Mouse (Mus musculus): Measurements from ENCODE around the gene Kazald1. TPM values are rescaled to one million over a fixed set of nuclear protein-coding genes. Genes with fewer than 3 reads are reported as not detected.
A peak's percentile ranks its signal among the peaks of the same experiment; 100 is the strongest.

Gene Kazald1
- 1.0 and 1.5 TPM in 2 replicates for polyA plus RNA-seq (2016; fragmentation: Nextera tagmentation; extraction: Ambion mirVana)

GRCm38 (mm10) chr19:45074580-45075322 lies at the start of gene Kazald1:
TSS of gene Kazald1 (plus strand) at chr19:45075241.
- Histone ChIP-seq H3K4me3 (peak within 1 kb of the TSS; percentile 71), H3K27me3 (ENCODE audit: low read depth, poor library complexity, severe bottlenecking) (peaks cover 83% of the 10 kb centered on the region), H3K4me1 (peaks cover 46% of the 10 kb centered on the region), H3K9me3 (replicated peaks) (no peaks in the 10 kb centered on the region), H3K36me3 (no peaks in the 10 kb centered on the region), H3K27ac (peak within 1 kb of the TSS; percentile 92)
- under 1% methylated on average over 45 of the region's 45 CpGs for WGBS
- peak; percentile 93 for DNase-seq (ENCODE audit: low spot score)

GRCm38 (mm10) chr19:45025937-45026568 lies 49.0 kb upstream of the Kazald1 start:
- Histone ChIP-seq H3K9me3 (replicated peaks) (no peaks in the 10 kb centered on the region), H3K4me1 (peaks cover 53% of the 10 kb centered on the region), H3K4me3 (peak overlapping the region; percentile 14; the same call in 1 of the 2 replicates), H3K27ac (no peak overlapping the region), H3K27me3 (ENCODE audit: low read depth, poor library complexity, severe bottlenecking) (no peaks in the 10 kb centered on the region), H3K36me3 (peaks cover 81% of the 10 kb centered on the region)
- 91% methylated on average over 37 of the region's 37 CpGs for WGBS
- no peak for DNase-seq (ENCODE audit: low spot score)

GRCm38 (mm10) chr19:45026958-45027670 lies 47.9 kb upstream of the Kazald1 start:
- no peaks in the 10 kb centered on the region for H3K9me3 ChIP-seq (replicated peaks)
- peaks cover 53% of the 10 kb centered on the region for H3K4me1 ChIP-seq
- H3K27ac ChIP-seq = no peak overlapping the region
- peaks cover 70% of the 10 kb centered on the region for H3K36me3 ChIP-seq
- no peak for DNase-seq (ENCODE audit: low spot score)
- H3K4me3 ChIP-seq = no peak overlapping the region
- WGBS = 79% methylated on average over 6 of the region's 6 CpGs
- H3K27me3 ChIP-seq (ENCODE audit: low read depth, poor library complexity, severe bottlenecking) = no peaks in the 10 kb centered on the region

- Histone ChIP-seq H3K27ac (peak overlapping the region; percentile 42; the same call in 1 of the 2 replicates), H3K4me3 (no peak overlapping the region), H3K27me3 (ENCODE audit: low read depth, poor library complexity, severe bottlenecking) (no peaks in the 10 kb centered on the region), H3K9me3 (replicated peaks) (no peaks in the 10 kb centered on the region), H3K36me3 (peaks cover 63% of the 10 kb centered on the region), H3K4me1 (peaks cover 60% of the 10 kb centered on the region)
- WGBS = 86% methylated on average over 6 of the region's 6 CpGs
- no peak for DNase-seq (ENCODE audit: low spot score)
Measured at GRCm38 (mm10) chr19:45027848-45028247, 47.2 kb upstream of the Kazald1 start.

- no peak for DNase-seq (ENCODE audit: low spot score)
- H3K9me3 ChIP-seq (replicated peaks) = no peaks in the 10 kb centered on the region
- H3K4me1 ChIP-seq = peaks cover 64% of the 10 kb centered on the region
- WGBS = 57% methylated on average over 19 of the region's 19 CpGs
- no peaks in the 10 kb centered on the region for H3K27me3 ChIP-seq (ENCODE audit: low read depth, poor library complexity, severe bottlenecking)
- no peak overlapping the region for H3K4me3 ChIP-seq
- H3K36me3 ChIP-seq = peaks cover 54% of the 10 kb centered on the region
- H3K27ac ChIP-seq = peak overlapping the region; percentile 15; the same call in 1 of the 2 replicates
Measured at GRCm38 (mm10) chr19:45028746-45029145, 46.3 kb upstream of the Kazald1 start.

- Histone ChIP-seq H3K27ac (no peak overlapping the region), H3K9me3 (replicated peaks) (no peaks in the 10 kb centered on the region)
- WGBS = 63% methylated on average over 6 of the region's 9 CpGs
Measured at GRCm38 (mm10) chr19:45029571-45029970, 45.5 kb upstream of the Kazald1 start.

GRCm38 (mm10) chr19:45030111-45030510 lies 44.9 kb upstream of the Kazald1 start:
- Histone ChIP-seq H3K36me3 (peaks cover 40% of the 10 kb centered on the region), H3K4me3 (no peak overlapping the region), H3K9me3 (replicated peaks) (no peaks in the 10 kb centered on the region), H3K27me3 (ENCODE audit: low read depth, poor library complexity, severe bottlenecking) (no peaks in the 10 kb centered on the region), H3K27ac (no peak overlapping the region), H3K4me1 (peaks cover 71% of the 10 kb centered on the region)
- 36% methylated on average over 8 of the region's 8 CpGs for WGBS
- peak; percentile 82 for DNase-seq (ENCODE audit: low spot score)

More at GRCm38 (mm10) chr19:45029571-45029970, 45.5 kb upstream of the Kazald1 start:
- Histone ChIP-seq H3K36me3 (peaks cover 45% of the 10 kb centered on the region), H3K27me3 (ENCODE audit: low read depth, poor library complexity, severe bottlenecking) (no peaks in the 10 kb centered on the region), H3K4me3 (no peak overlapping the region), H3K4me1 (peaks cover 66% of the 10 kb centered on the region)
- DNase-seq (ENCODE audit: low spot score) = no peak

- DNase-seq (ENCODE audit: low spot score) = peak; percentile 82
- Histone ChIP-seq H3K4me1 (peaks cover 71% of the 10 kb centered on the region), H3K27me3 (ENCODE audit: low read depth, poor library complexity, severe bottlenecking) (0 out of 2 replicates have a peak, but pooled peaks cover 2% of the 10 kb centered on the region), H3K4me3 (0 out of 2 replicates have a peak overlapping the region, but pooled peaks have one; percentile 16), H3K36me3 (peaks cover 31% of the 10 kb centered on the region), H3K9me3 (replicated peaks) (no peaks in the 10 kb centered on the region), H3K27ac (0 out of 2 replicates have a peak overlapping the region, but pooled peaks have one; percentile 8)
- WGBS = 43% methylated on average over 20 of the region's 20 CpGs
Measured at GRCm38 (mm10) chr19:45030746-45031693, 44.0 kb upstream of the Kazald1 start.

GRCm38 (mm10) chr19:45031780-45032179 lies 43.3 kb upstream of the Kazald1 start:
- no peaks in the 10 kb centered on the region for H3K9me3 ChIP-seq (replicated peaks)
- peaks cover 23% of the 10 kb centered on the region for H3K36me3 ChIP-seq
- H3K27me3 ChIP-seq (ENCODE audit: low read depth, poor library complexity, severe bottlenecking) = peaks cover 10% of the 10 kb centered on the region; the same call in 1 of the 2 replicates
- DNase-seq (ENCODE audit: low spot score) = peak; percentile 82
- H3K4me3 ChIP-seq = no peak overlapping the region
- no peak overlapping the region for H3K27ac ChIP-seq
- H3K4me1 ChIP-seq = peaks cover 72% of the 10 kb centered on the region
- 27% methylated on average over 4 of the region's 4 CpGs for WGBS

GRCm38 (mm10) chr19:45032570-45033332 lies 42.3 kb upstream of the Kazald1 start:
- Histone ChIP-seq H3K4me1 (peaks cover 71% of the 10 kb centered on the region), H3K9me3 (replicated peaks) (no peaks in the 10 kb centered on the region), H3K27ac (no peak overlapping the region), H3K27me3 (ENCODE audit: low read depth, poor library complexity, severe bottlenecking) (peaks cover 16% of the 10 kb centered on the region; the same call in 1 of the 2 replicates), H3K36me3 (peaks cover 14% of the 10 kb centered on the region), H3K4me3 (no peak overlapping the region)
- no peak for DNase-seq (ENCODE audit: low spot score)
- WGBS = 57% methylated on average over 17 of the region's 17 CpGs

GRCm38 (mm10) chr19:45036867-45037266 lies 38.2 kb upstream of the Kazald1 start:
- peaks cover 50% of the 10 kb centered on the region for H3K27me3 ChIP-seq (ENCODE audit: low read depth, poor library complexity, severe bottlenecking)
- H3K4me3 ChIP-seq = no peak overlapping the region
- H3K27ac ChIP-seq = 0 out of 2 replicates have a peak overlapping the region, but pooled peaks have one; percentile 44
- H3K9me3 ChIP-seq (replicated peaks) = no peaks in the 10 kb centered on the region
- 29% methylated on average over 16 of the region's 16 CpGs for WGBS
- DNase-seq (ENCODE audit: low spot score) = no peak
- peaks cover 44% of the 10 kb centered on the region for H3K4me1 ChIP-seq
- H3K36me3 ChIP-seq = no peaks in the 10 kb centered on the region
